Mouse (Mus musculus) embryonic fibroblast, embryonic 13.5 days (primary cell): ENCODE data around the gene Gm21981.

ENCODE experiments used
- CTCF ChIP-seq: IDR thresholded peaks from 2 replicates; pipeline ENCODE4 v1.5.1; 2011; ENCODE audit warnings: mild to moderate bottlenecking, control low read depth, low read length, moderate library complexity, borderline replicate concordance; ENCODE audit not compliant: insufficient read depth
- POLR2A ChIP-seq: IDR thresholded peaks from 2 replicates; pipeline ENCODE4 v1.6.1; 2011; ENCODE audit warnings: low read depth, mild to moderate bottlenecking, control low read depth, low read length, moderate library complexity

DNA sequence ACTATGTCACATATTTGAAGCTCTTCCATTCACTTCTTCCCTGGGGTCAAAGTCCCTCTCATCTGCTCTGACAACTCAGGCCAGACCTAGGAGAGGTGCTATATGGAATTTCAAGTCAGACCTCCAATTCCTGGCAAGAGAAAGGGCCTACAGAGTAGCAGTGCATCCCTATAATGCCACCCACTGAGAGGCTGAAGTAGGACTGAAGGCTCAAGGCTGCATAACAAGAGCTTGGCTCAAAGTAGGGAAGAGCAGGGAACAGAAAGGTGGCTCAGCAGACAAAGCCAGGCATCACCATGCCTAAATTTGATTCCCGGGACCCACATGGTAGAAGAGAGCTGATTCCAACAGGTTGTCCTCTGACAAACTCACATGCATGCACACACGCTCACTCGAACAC is 2.6 kb downstream of the Gm21981 start:
- TF ChIP-seq POLR2A (no peak), CTCF (no peak)
